Mouse (Mus musculus) small intestine, adult 2 months (tissue): ENCODE measurements at regions not wholly inside any gene's neighbourhood (a gene's known extent, or its start where the extent isn't known, plus 50 kb on each side); places are given as distances from the start of the nearest gene placed in this dataset.

ENCODE experiments used
- CTCF ChIP-seq: fragments of 200-500 bp; IDR thresholded peaks from 2 replicates; pipeline ENCODE4 v1.5.1; 2012; ENCODE audit warnings: low read depth, mild to moderate bottlenecking, control low read depth, inconsistent platforms, low read length, moderate library complexity, mixed read lengths; ENCODE audit not compliant: insufficient replicate concordance, insufficient read length; ENCODE audit errors: extremely low read depth
- POLR2A ChIP-seq: fragments of 200-500 bp; IDR thresholded peaks from 2 replicates; pipeline ENCODE4 v1.6.1; 2012; ENCODE audit warnings: low read depth, mild to moderate bottlenecking, control low read depth, inconsistent platforms, low read length, moderate library complexity

DNA sequence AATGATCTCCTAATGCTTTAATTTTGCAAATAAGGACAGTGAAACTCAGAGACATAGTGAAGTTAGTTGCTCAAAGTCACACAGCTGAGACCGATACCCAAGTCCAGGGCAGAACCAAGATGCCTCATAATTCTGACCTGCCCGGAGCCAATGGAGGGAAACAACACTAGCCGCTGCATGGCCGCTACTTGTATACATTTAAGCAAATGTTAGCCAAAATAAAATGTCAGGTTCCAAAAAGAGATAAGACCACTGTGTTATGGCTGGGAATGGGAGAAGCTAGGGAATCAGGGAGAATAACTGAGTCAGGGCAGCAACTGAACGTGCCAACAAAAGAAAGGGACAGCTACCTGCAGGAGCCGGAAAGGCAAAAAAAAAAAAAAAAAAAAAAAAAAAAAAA, 97.4 kb downstream of the Dad1 start:
- TF ChIP-seq CTCF (no peak), POLR2A (no peak)
